Mouse (Mus musculus): ENCODE data around the gene Ndufa12. TPM values are rescaled to one million over a fixed set of nuclear protein-coding genes. Genes with fewer than 3 reads are reported as not detected.

Ndufa12 gene
- total and polyA plus RNA-seq, 3 experiments: 137 to 276 TPM; not detected in 1

DNA sequence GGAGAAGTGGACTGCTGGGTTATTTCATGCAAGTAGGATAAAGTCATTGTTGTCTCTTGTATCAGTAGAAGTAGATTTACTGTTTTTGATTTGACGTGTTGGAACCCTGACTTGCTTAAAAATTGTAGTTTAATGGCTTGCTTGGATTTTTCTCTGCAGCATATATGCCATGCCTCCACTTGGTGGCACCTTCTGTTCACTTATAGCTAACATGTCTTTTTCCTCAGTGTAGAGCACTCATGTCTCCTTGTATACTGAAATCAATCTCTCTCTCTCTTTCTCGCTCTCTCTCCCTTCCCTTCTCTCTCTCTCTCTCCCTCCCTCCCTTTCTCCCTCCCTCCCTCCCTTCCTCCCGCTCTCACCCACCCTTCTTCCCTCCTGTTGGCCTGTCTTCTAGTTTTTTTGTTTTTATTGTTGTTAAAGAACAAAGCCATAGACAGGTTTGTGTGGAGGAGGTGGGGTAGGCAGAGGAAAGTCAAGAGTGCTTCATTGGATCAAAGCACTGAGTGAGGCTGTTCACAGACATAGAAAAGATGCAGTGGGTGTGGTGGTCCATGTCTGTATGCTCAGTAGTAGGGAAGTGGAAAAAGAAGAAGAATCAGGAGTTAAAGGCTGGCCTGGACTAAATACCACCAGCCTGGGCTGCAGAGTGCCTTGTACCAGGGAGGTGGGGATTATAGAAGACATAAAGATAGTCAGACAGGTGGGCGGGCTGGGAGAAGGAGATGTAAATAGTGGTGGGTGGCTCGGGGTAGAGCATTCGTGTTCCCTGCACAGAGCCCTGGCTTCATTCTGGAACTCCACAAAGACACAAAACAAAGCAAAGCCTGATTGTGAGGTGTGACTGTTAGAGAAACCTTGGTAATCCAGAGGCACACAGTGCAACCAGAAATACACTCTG is 12.4 kb downstream of the Ndufa12 start (continued):
- TF ChIP-seq MEF2A (IDR thresholded peaks at IDR 0.05; ENCODE audit: extremely low read depth, insufficient replicate concordance, low read depth, low read length, poor library complexity, severe bottlenecking) (no peak), MYC (IDR thresholded peaks at IDR 0.05; ENCODE audit: low read depth, low read length) (no peak)

DNA sequence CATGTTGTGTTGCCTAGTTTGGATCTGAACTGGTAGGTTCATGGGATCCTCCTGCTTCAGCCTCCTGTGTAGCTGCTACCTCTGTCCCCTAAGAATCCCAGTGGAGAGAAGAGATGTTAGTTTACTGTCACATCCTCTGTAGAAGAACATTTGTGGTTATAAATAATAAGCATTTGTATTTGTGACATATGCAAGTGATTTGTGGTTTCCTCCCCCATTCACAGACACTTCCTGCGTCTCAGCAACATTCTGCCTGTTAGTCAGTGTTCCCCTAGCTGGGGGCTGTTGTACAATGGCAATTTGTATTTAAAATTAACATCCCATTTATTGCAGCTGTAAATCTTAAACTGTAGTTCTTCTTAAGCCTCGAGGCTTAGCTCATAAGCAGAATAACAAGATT is 13.2 kb downstream of the Ndufa12 start:
- Histone ChIP-seq H3K9ac (ENCODE audit: control insufficient read depth, low read depth, low read length, poor library complexity, severe bottlenecking) (no peak overlapping the region), H3K27ac (ENCODE audit: control insufficient read depth, low read depth, low read length) (no peak overlapping the region), H3K27me3 (ENCODE audit: control insufficient read depth in 1 of 2, insufficient read depth in 2 of 2, low read length in 2 of 2) (no peaks in the 10 kb centered on the region), H3K9me3 (replicated peaks; ENCODE audit: insufficient read depth, low read length) (no peaks in the 10 kb centered on the region), H3K4me3 (ENCODE audit: control insufficient read depth in 1 of 2, insufficient read depth in 1 of 2, low read depth in 2 of 2, low read length in 2 of 2) (no peak overlapping the region), H3K4me1 (ENCODE audit: control insufficient read depth in 1 of 2, insufficient read depth in 2 of 2, low read length in 2 of 2) (no peaks in the 10 kb centered on the region), H3K36me3 (ENCODE audit: control insufficient read depth in 1 of 2, insufficient read depth in 2 of 2, low read length in 2 of 2) (peaks cover 0 to 4% of the 10 kb centered on the region in 2 experiments; a peak in 2 of 4 replicates), H3K79me2 (ENCODE audit: control insufficient read depth, insufficient read depth, low read length, poor library complexity) (no peaks in the 10 kb centered on the region)
- no peak for TF ChIP-seq USF2 (IDR thresholded peaks at IDR 0.05; ENCODE audit: borderline replicate concordance in 1 of 2, insufficient read depth in 1 of 2, low read depth in 1 of 2, low read length in 2 of 2)
- no peak for TF ChIP-seq TAL1 (IDR thresholded peaks at IDR 0.05; ENCODE audit: low read length)
- no peak for TF ChIP-seq MYC (IDR thresholded peaks at IDR 0.05; ENCODE audit: low read depth, low read length)
- no peak for TF ChIP-seq MXI1 (IDR thresholded peaks at IDR 0.05; ENCODE audit: low read depth, low read length)
- TF ChIP-seq SIN3A (IDR thresholded peaks at IDR 0.05; ENCODE audit: low read length): no peak
- TF ChIP-seq NRF1 (IDR thresholded peaks at IDR 0.05; ENCODE audit: insufficient read depth, low read depth, low read length, poor library complexity, severe bottlenecking): no peak
- TF ChIP-seq USF1 (IDR thresholded peaks at IDR 0.05; ENCODE audit: low read depth, low read length): no peak
- no peak for TF ChIP-seq GATA1 (IDR thresholded peaks at IDR 0.05; ENCODE audit: low read depth, low read length)
- no peak for TF ChIP-seq ZKSCAN1 (IDR thresholded peaks at IDR 0.05; ENCODE audit: low read depth, low read length)
- no peak for TF ChIP-seq CTCF (IDR thresholded peaks at IDR 0.05 in 2 of 3, conservative IDR thresholded peaks at IDR 0.05 in 1 of 3; ENCODE audit: control insufficient read depth in 1 of 3, insufficient read depth in 1 of 3, low read depth in 2 of 3, low read length in 3 of 3, poor library complexity in 1 of 3, severe bottlenecking in 1 of 3)
- TF ChIP-seq GABPA (IDR thresholded peaks at IDR 0.05; ENCODE audit: low read depth, low read length): no peak
- no peak for TF ChIP-seq NELFE (IDR thresholded peaks at IDR 0.05; ENCODE audit: low read depth, low read length)
- TF ChIP-seq UBTF (IDR thresholded peaks at IDR 0.05; ENCODE audit: borderline replicate concordance, insufficient read depth, low read depth, low read length): no peak
- no peak for TF ChIP-seq EP300 (IDR thresholded peaks at IDR 0.05; ENCODE audit: low read depth in 1 of 2, low read length in 2 of 2)
- TF ChIP-seq MAZ (IDR thresholded peaks at IDR 0.05; ENCODE audit: low read depth, low read length): no peak
- no peak for TF ChIP-seq POLR2A (IDR thresholded peaks at IDR 0.05; ENCODE audit: control insufficient read depth in 1 of 2, insufficient read depth in 1 of 2, low read depth in 1 of 2, low read length in 2 of 2, poor library complexity in 1 of 2)
- no peak for TF ChIP-seq KAT2A (conservative IDR thresholded peaks at IDR 0.05; ENCODE audit: low read depth, low read length)
- TF ChIP-seq E2F4 (IDR thresholded peaks at IDR 0.05; ENCODE audit: borderline replicate concordance, low read depth, low read length): no peak
- no peak for TF ChIP-seq CHD1 (IDR thresholded peaks at IDR 0.05; ENCODE audit: low read depth, low read length)
- no peak for DNase-seq (ENCODE audit: low read depth, low spot score)

Data from MEL (cell line).